9 mouse cellular contexts compared by ENCODE assay signal in the genomic region with DNA sequence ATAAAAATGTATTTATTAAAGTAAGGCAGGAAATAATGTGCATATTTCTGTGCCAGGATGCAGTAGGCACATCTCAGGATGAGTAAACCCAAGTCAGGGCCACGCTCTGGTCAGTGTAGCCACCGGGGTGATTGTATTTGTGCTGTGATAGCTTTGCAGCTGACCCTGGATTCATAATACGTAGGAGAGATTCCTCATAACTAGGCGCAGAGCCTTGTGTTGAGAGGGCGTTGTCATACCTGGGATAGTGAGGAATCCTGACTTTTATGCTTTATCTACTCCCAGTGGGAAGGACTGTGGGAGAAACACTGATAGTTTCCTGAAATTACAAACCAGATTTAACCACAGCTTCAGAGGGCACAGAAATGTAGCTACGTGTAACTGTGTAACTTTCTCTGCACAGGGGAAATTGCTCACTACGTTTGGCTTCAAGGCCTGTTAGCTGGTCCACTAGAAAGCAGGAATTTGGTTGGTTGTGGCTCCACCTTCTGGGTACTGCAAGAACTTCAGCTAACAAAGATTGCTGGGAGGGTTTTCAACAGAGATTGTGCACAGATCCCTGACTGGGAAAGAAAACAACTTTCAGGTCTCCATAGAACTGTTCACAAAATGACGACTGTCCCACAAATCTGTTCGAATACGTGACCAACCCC.
A peak's percentile ranks its signal among the peaks of the same experiment; 100 is the strongest.
DNase-seq lines count a peak whose midpoint lies in the region; ATAC-seq lines count a peak whose summit lies in the region.
"Had no signal": no experiment of that assay in that cellular context is flagged by ENCODE, and none has a peak within 500 bp of the region (broad histone marks: within the 10 kb centered on the region; RNA-seq: fewer than 3 reads in every experiment).

No protein-coding gene starts in this region.

- no peak overlapping the region for H3K9ac ChIP-seq in heart, embryonic 12.5 days
- no peak overlapping the region for H3K9ac ChIP-seq in hindbrain, embryonic 16.5 days (ENCODE audit: low read depth, low read length)

- peak; percentile 83 for DNase-seq in heart, adult 11 months
- peak; percentile 58 to 64 for DNase-seq in cerebellum, adult 18-20 months
- DNase-seq in layer of hippocampus, postnatal 36 days, result peak; percentile 59 to 77
- peak; percentile 51 for DNase-seq in lung, postnatal 36 days
- peak; percentile 72 for DNase-seq in right cerebral cortex, postnatal 4 days

- 0 out of 2 replicates have a peak, but pooled peaks cover 3% of the 10 kb centered on the region for H3K4me1 ChIP-seq in heart, embryonic 12.5 days (replicated peaks)
- H3K4me1 ChIP-seq in hindbrain, embryonic 16.5 days (ENCODE audit: control insufficient read depth, insufficient read depth, low read depth, low read length), result peaks cover 9% of the 10 kb centered on the region

- no peak overlapping the region for H3K27ac ChIP-seq in heart, embryonic 12.5 days (ENCODE audit: poor library complexity, severe bottlenecking)
- no peak overlapping the region for H3K27ac ChIP-seq in hindbrain, embryonic 16.5 days (ENCODE audit: low read depth, low read length)

- no peaks in the 10 kb centered on the region for H3K9me3 ChIP-seq in heart, embryonic 12.5 days (replicated peaks)
- H3K9me3 ChIP-seq in hindbrain, embryonic 16.5 days (ENCODE audit: control insufficient read depth, low read length), result no peaks in the 10 kb centered on the region

- no peaks in the 10 kb centered on the region for H3K27me3 ChIP-seq in heart, embryonic 12.5 days (replicated peaks)
- H3K27me3 ChIP-seq in hindbrain, embryonic 16.5 days (replicated peaks; ENCODE audit: control insufficient read depth, insufficient read depth, low read length), result no peaks in the 10 kb centered on the region

- H3K4me3 ChIP-seq in heart, embryonic 12.5 days, result no peak overlapping the region
- no peak overlapping the region for H3K4me3 ChIP-seq in hindbrain, embryonic 16.5 days (ENCODE audit: low read length)
- H3K4me3 ChIP-seq: myocyte had no signal

- WGBS in heart, embryonic 12.5 days, result 41% methylated on average over 10 of the region's 10 CpGs
- WGBS in hindbrain, embryonic 16.5 days, result 48% methylated on average over 10 of the region's 10 CpGs

- no peak for ATAC-seq in heart, embryonic 12.5 days (ENCODE audit: insufficient number of reproducible peaks, low FRiP score)
- peak; percentile 96 for ATAC-seq in frontal cortex, adult (ENCODE audit: low TSS enrichment)
- ATAC-seq in hindbrain, embryonic 16.5 days, result peak; percentile 83

- H3K36me3 ChIP-seq in heart, embryonic 12.5 days, result no peaks in the 10 kb centered on the region
- no peaks in the 10 kb centered on the region for H3K36me3 ChIP-seq in hindbrain, embryonic 16.5 days (ENCODE audit: control insufficient read depth, insufficient read depth, low read length)

- no peak overlapping the region for H3K4me2 ChIP-seq in heart, embryonic 12.5 days
- no peak overlapping the region for H3K4me2 ChIP-seq in hindbrain, embryonic 16.5 days (ENCODE audit: low read length)
